In the genomic region with DNA sequence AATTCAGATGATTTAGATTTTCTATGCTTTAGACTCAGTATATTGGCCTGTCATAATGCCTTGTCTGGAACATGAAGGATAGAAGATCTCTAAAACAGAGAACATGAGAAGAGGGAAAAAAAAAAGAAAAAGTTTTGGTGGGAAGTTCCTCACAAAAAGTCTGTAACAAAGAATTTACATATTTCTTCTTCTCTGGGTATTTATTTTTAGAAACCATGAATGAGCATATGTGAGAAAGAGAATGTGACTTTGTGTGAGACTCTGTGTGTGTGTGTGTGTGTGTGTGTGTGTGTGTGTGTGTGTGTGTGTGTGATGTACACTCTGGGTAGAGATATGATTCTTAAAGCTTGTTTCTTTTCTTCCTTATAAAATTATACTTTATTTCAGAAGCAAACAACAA, we compare ENCODE assay signal across 32 mouse cellular contexts.
"Had no signal": no experiment of that assay in that cellular context is flagged by ENCODE, and none has a peak within 500 bp of the region (broad histone marks: within the 10 kb centered on the region; RNA-seq: fewer than 3 reads in every experiment).

No protein-coding gene starts in this region.

- H3K4me3 ChIP-seq: limb, embryonic 10.5 days; limb, embryonic 12.5 days; limb, embryonic 13.5 days; limb, embryonic 15.5 days; liver, embryonic 12.5 days; liver, embryonic 13.5 days; liver, embryonic 15.5 days; lung, embryonic 15.5 days; megakaryocyte, embryonic 14.5 days; midbrain, embryonic 10.5 days; midbrain, embryonic 12.5 days; midbrain, embryonic 13.5 days; midbrain, embryonic 15.5 days; myocyte; neural tube, embryonic 12.5 days had no signal

- H3K9me3 ChIP-seq: limb, embryonic 10.5 days; limb, embryonic 12.5 days; limb, embryonic 13.5 days; limb, embryonic 15.5 days; liver, embryonic 12.5 days; liver, embryonic 13.5 days; liver, embryonic 15.5 days; lung, embryonic 15.5 days; megakaryocyte, embryonic 14.5 days; midbrain, embryonic 10.5 days; midbrain, embryonic 12.5 days; midbrain, embryonic 13.5 days; midbrain, embryonic 15.5 days; neural tube, embryonic 12.5 days had no signal

- DNase-seq: left cerebral cortex, postnatal 4 days; liver; liver, embryonic 13.5 days; liver, postnatal 0 days; lung, adult 18-20 months; lung, adult 2 months; lung, embryonic 14.5 days; lung, postnatal 10 days; lung, postnatal 14 days; lung, postnatal 36 days; lung, postnatal 4 days; midbrain, embryonic 14.5 days had no signal

- H3K27me3 ChIP-seq: limb, embryonic 12.5 days; limb, embryonic 13.5 days; limb, embryonic 15.5 days; liver, embryonic 12.5 days; liver, embryonic 13.5 days; liver, embryonic 15.5 days; lung, embryonic 15.5 days; megakaryocyte, embryonic 14.5 days; midbrain, embryonic 12.5 days; midbrain, embryonic 13.5 days; midbrain, embryonic 15.5 days; neural tube, embryonic 12.5 days had no signal

- H3K4me1 ChIP-seq: limb, embryonic 10.5 days; limb, embryonic 12.5 days; limb, embryonic 13.5 days; limb, embryonic 15.5 days; liver, embryonic 12.5 days; liver, embryonic 13.5 days; liver, embryonic 15.5 days; lung, embryonic 15.5 days; megakaryocyte, embryonic 14.5 days; midbrain, embryonic 10.5 days; midbrain, embryonic 12.5 days; midbrain, embryonic 13.5 days; midbrain, embryonic 15.5 days; neural tube, embryonic 12.5 days had no signal

- H3K27ac ChIP-seq: limb, embryonic 10.5 days; limb, embryonic 12.5 days; limb, embryonic 13.5 days; limb, embryonic 15.5 days; liver, embryonic 12.5 days; liver, embryonic 13.5 days; liver, embryonic 14.5 days; liver, embryonic 15.5 days; lung, embryonic 15.5 days; macrophage; midbrain, embryonic 10.5 days; midbrain, embryonic 12.5 days; midbrain, embryonic 13.5 days; midbrain, embryonic 15.5 days; neural tube, embryonic 12.5 days had no signal

- H3K36me3 ChIP-seq: limb, embryonic 10.5 days; limb, embryonic 12.5 days; limb, embryonic 13.5 days; limb, embryonic 15.5 days; liver, embryonic 12.5 days; liver, embryonic 13.5 days; liver, embryonic 15.5 days; lung, embryonic 15.5 days; midbrain, embryonic 10.5 days; midbrain, embryonic 12.5 days; midbrain, embryonic 13.5 days; midbrain, embryonic 15.5 days; neural tube, embryonic 12.5 days had no signal

- ATAC-seq: liver, embryonic 12.5 days; liver, postnatal 0 days; lung, postnatal 0 days; midbrain, embryonic 13.5 days; midbrain, embryonic 15.5 days; midbrain, embryonic 16.5 days had no signal

- H3K9ac ChIP-seq: limb, embryonic 12.5 days; limb, embryonic 13.5 days; limb, embryonic 15.5 days; liver, embryonic 12.5 days; liver, embryonic 13.5 days; liver, embryonic 14.5 days; liver, embryonic 15.5 days; liver, postnatal 0 days; lung, embryonic 14.5 days; lung, embryonic 15.5 days; midbrain, embryonic 12.5 days; midbrain, embryonic 13.5 days; midbrain, embryonic 15.5 days; neural tube, embryonic 12.5 days had no signal

- H3K4me2 ChIP-seq: limb, embryonic 12.5 days; limb, embryonic 13.5 days; limb, embryonic 15.5 days; liver, embryonic 11.5 days; liver, embryonic 12.5 days; liver, embryonic 13.5 days; liver, embryonic 15.5 days; lung, embryonic 14.5 days; lung, embryonic 15.5 days; midbrain, embryonic 11.5 days; midbrain, embryonic 12.5 days; midbrain, embryonic 13.5 days; midbrain, embryonic 15.5 days; neural tube, embryonic 12.5 days had no signal
